Mouse (Mus musculus): Measurements from ENCODE around the gene Ceacam19. TPM values are rescaled to one million over a fixed set of nuclear protein-coding genes. Genes with fewer than 3 reads are reported as not detected.

The Ceacam19 gene
- total RNA-seq, 2 experiments from 2014 or later, result not detected

DNA sequence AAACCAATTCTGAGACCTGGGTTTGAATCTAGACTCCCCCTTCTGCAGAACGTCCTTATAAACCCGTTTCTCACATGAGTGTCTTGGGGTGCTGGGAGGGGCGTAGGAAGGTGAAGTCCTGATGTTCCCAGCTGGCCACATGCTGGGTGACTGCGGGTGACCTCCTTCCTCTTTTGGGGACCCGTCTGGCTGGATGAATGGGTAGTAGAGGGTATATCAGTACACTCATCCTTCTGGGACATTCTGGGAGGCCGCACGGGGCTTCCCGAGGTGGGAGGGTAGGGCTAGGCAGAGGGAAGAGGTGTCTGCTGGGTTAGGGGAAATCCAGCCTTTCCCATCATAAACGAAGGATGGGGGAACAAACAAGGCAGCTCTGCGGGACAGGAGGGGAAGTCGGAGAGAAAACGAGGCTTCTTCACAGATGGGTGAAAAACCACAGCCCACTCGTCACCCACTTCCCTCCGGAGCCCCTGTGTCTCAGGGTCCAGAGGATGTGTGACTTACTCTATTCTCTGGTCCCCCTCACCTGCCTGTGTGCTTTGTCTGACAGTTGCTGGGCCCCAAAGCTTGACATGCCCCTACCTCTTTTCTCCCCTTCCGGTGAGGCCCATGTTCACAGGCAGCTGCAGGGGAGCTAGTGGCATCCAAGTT lies 43.1 kb downstream of the Ceacam19 start:
- intact Hi-C loops (cut with DNase I; ENCODE audit: low total_unique reads), result no loop called here
- DNase-seq, result no peak

GRCm38 (mm10) chr7:19843561-19843960 lies 44.2 kb downstream of the Ceacam19 start:
- intact Hi-C loops (cut with DNase I; ENCODE audit: low total_unique reads), result loop anchor here (2.0 kb wide), 1 partner anchor 41 kb away; no protein-coding TSS in a partner anchor
- DNase-seq, result peak; percentile 71

- intact Hi-C loops (cut with DNase I; ENCODE audit: low total_unique reads), result loop anchor here (2.0 kb wide), 1 partner anchor 40 kb away; no protein-coding TSS in a partner anchor
- DNase-seq, result peak; percentile 36
Observed at GRCm38 (mm10) chr7:19842885-19843504, 44.8 kb downstream of the Ceacam19 start.

DNA sequence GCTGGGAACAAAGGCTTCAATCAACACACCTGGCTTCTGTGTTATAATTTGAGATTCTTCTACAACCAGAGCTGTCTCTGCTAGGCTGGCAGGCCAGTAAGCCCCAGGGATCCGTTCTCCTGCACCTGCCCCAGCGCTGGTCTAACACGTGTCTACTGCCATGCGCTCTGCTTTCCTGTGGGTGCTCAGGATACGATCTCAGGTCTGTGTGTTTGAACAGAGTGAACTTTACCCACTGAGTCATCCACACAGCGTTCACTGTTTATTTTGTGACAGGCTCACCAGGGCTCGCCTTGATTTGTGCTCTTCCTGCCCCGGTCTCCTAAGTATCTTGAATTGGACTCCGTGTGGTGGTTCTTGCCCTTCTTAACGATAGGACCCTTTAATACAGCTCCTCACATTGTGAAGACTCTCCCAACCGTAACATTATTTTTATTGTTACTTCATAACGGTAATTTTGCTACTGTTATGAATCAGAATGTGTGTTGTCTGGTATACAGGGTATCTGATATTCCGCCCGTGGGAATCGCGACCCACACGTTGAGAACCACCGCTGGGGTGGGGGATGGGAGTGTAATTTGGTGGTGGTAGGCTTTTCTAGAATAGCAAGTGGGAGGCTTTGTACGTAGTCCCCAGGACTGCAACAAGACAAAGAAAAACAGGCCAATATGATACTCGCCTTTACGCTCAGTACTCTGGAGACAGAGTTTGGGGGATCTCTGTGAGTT lies 45.9 kb downstream of the Ceacam19 start:
- intact Hi-C loops (cut with DNase I; ENCODE audit: low total_unique reads), result loop anchor here (2.0 kb wide), 1 partner anchor 39 kb away; no protein-coding TSS in a partner anchor
- no peak for DNase-seq

GRCm38 (mm10) chr7:19840936-19841335 lies 46.8 kb downstream of the Ceacam19 start:
- no peak for DNase-seq
- intact Hi-C loops (cut with DNase I; ENCODE audit: low total_unique reads), result no loop called here

DNA sequence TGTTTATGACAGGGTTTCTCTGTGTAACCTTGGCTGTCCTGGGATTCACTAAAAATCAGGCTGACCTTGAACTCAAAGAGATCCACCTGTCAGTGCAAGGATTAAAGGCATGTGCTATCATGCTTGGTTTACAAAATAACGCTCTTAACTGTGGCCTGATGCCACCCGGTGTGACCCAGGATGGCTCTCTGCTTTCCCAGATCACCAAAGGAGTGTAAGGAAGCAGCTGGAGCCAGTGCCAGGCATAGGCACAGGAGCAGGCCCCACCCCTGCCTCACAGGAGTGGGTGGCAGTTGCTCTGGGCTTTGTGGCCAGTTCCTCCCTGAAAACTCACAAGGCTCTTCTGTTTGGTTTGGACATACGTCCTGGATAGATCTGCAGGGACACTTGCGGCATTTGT lies 47.4 kb downstream of the Ceacam19 start:
- no peak for DNase-seq
- intact Hi-C loops (cut with DNase I; ENCODE audit: low total_unique reads), result no loop called here

GRCm38 (mm10) chr7:19836843-19837242 lies 50.9 kb downstream of the Ceacam19 start:
- intact Hi-C loops (cut with DNase I; ENCODE audit: low total_unique reads), result no loop called here
- no peak for DNase-seq

- no peak for DNase-seq
- intact Hi-C loops (cut with DNase I; ENCODE audit: low total_unique reads), result no loop called here
Observed at GRCm38 (mm10) chr7:19834055-19834454, 53.7 kb downstream of the Ceacam19 start.

DNA sequence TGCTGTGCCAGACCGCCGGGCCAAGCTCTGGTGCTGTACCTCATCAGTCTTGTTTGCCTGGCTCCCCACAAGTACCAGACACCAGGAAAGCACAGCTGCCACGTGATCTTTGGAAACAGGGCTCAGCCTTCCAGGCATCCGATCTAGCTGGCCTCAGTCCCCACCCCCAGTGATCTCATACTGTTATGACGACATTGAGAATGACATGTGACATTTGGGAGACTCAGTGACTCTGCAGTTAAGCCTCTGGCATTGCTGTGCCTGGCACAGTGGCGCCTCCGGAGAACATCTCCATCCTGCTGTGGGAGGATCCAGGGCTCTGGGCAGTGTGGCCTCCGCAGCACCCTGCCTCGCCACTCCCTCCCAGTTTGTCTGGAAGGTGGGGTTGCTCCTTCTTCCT lies 55.9 kb downstream of the Ceacam19 start:
- intact Hi-C loops (cut with DNase I; ENCODE audit: low total_unique reads), result no loop called here

DNA sequence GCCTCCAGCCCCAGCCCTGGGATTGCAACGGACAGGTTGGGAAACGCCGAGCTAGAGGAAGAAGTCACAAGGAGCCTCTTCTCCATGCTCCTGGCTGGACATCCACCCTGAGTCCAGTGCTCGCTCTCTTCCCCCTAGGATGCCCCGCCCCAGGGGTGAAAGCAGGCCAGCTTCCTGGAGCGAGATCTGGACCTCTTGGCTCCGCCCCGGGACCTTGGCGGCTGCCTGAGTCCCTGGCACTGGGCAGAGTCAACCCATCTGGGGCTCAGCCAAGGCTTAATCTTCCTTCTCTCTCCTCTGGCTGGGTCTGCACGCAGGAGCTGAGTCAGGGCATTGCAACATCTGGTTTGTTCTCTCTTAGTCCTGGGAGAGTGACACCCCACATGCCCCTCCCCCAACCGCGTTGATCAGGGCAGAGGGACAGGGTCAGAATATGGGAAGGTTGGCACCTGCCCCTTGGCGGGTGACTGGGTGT lies 57.0 kb downstream of the Ceacam19 start:
- intact Hi-C loops (cut with DNase I; ENCODE audit: low total_unique reads), result no loop called here
- DNase-seq, result peak; percentile 95

More for the DNA sequence above, 55.9 kb downstream of the Ceacam19 start:
- DNase-seq, result no peak

GRCm38 (mm10) chr7:19829694-19830093 lies 58.1 kb downstream of the Ceacam19 start:
- intact Hi-C loops (cut with DNase I; ENCODE audit: low total_unique reads), result no loop called here
- no peak for DNase-seq

GRCm38 (mm10) chr7:19826756-19827155 lies 61.0 kb downstream of the Ceacam19 start:
- peak; percentile 70 for DNase-seq
- intact Hi-C loops (cut with DNase I; ENCODE audit: low total_unique reads), result no loop called here

Other genes with a start within 250 kb of the Ceacam19 start
- gene Clptm1, start 222.9 kb downstream of the Ceacam19 start, total RNA-seq (2021), result 10 to 100 TPM; 39.8 to 47.7 TPM
- gene Apoc2, start 210.0 kb downstream of the Ceacam19 start, total RNA-seq (2021), result under 1 TPM; 0.41 to 0.44 TPM
- not detected for gene Gm44805, start 206.5 kb downstream of the Ceacam19 start, total RNA-seq (2021)
- not detected for gene Apoc4, start 206.5 kb downstream of the Ceacam19 start, total RNA-seq (2021)
- gene Apoc1, start 195.3 kb downstream of the Ceacam19 start, total RNA-seq (2021), result 1 to 10 TPM in 1 of 2 experiments, not detected in 1; 1.3 TPM
- gene Apoe, start 188.8 kb downstream of the Ceacam19 start, total RNA-seq (2021), result 10 to 100 TPM; 56.6 to 84.2 TPM
- 10 to 100 TPM; 52.9 to 55.7 TPM for gene Tomm40, start 172.5 kb downstream of the Ceacam19 start, total RNA-seq (2021)
- gene Nectin2, start 137.5 kb downstream of the Ceacam19 start, total RNA-seq (2021), result 10 to 100 TPM in 1 of 2 experiments, 1 to 10 TPM in 1; 9.8 to 12.9 TPM
- 10 to 100 TPM; 48.5 to 51.9 TPM for gene Bcam, start 116.9 kb downstream of the Ceacam19 start, total RNA-seq (2021)
- gene Cblc, start 91.2 kb downstream of the Ceacam19 start, total RNA-seq (2021), result not detected
- gene Bcl3, start 65.2 kb downstream of the Ceacam19 start, total RNA-seq (2021), result 1 to 10 TPM; 3.2 to 4.1 TPM
- gene Gm19345, start 36.0 kb downstream of the Ceacam19 start, total RNA-seq (2021), result not detected
- under 1 TPM in 1 of 2 experiments, not detected in 1; 0.12 TPM for gene Ceacam16, start 26.7 kb downstream of the Ceacam19 start, total RNA-seq (2021)
- gene Pvr, start 33.2 kb upstream of the Ceacam19 start, total RNA-seq (2021), result 1 to 10 TPM; 8.0 to 9.4 TPM
- not detected for gene Igsf23, start 62.8 kb upstream of the Ceacam19 start, total RNA-seq (2021)
- gene Ceacam20, start 77.4 kb upstream of the Ceacam19 start, total RNA-seq (2021), result not detected
- gene Nlrp9b, start 103.5 kb upstream of the Ceacam19 start, total RNA-seq (2021), result not detected
- not detected for gene Vmn1r91, start 211.7 kb upstream of the Ceacam19 start, total RNA-seq (2021)
- not detected for gene Gm16442, start 234.6 kb upstream of the Ceacam19 start, total RNA-seq (2021)